Comparison of ENCODE assay signal across 15 mouse cellular contexts in genomic region chr12:112103179-112103578, GRCm38 (mm10). TPM values are rescaled to one million over a fixed set of nuclear protein-coding genes. Genes with fewer than 3 reads are reported as not detected.
"Had no signal": no experiment of that assay in that cellular context is flagged by ENCODE, and none has a peak within 500 bp of the region (broad histone marks: within the 10 kb centered on the region; RNA-seq: fewer than 3 reads in every experiment).

No protein-coding gene starts in this region.

- H3K9me3 ChIP-seq: limb, embryonic 15.5 days; neural tube, embryonic 15.5 days had no signal

- DNase-seq: kidney, adult 8-10 months; kidney, postnatal 36 days; layer of hippocampus, adult 9-11 months; layer of hippocampus, postnatal 36 days; lung, adult 2 months; lung, postnatal 36 days; midbrain, embryonic 14.5 days; thymus, adult 18-20 months; thymus, postnatal 14 days had no signal

- ATAC-seq: lung, postnatal 0 days had no signal

- H3K4me3 ChIP-seq: limb, embryonic 15.5 days; myocyte; neural tube, embryonic 15.5 days had no signal

- H3K9ac ChIP-seq: limb, embryonic 15.5 days; neural tube, embryonic 15.5 days had no signal

- H3K36me3 ChIP-seq: limb, embryonic 15.5 days; neural tube, embryonic 15.5 days had no signal

- H3K4me1 ChIP-seq: neural tube, embryonic 15.5 days had no signal

- H3K27ac ChIP-seq: kidney, postnatal 0 days; limb, embryonic 15.5 days; neural tube, embryonic 15.5 days had no signal

- H3K4me2 ChIP-seq: limb, embryonic 15.5 days; neural tube, embryonic 15.5 days had no signal

RNA-seq across cellular contexts. Expression of gene Aspg, which starts 3.3 kb away (rescaled TPM):
- total RNA-seq: megakaryocyte progenitor cell, adult 5-6 weeks had no signal
- polyA plus RNA-seq: midbrain, embryonic 14.5 days had no signal

RNA-seq across cellular contexts. Expression of gene Kif26a, which starts 42.8 kb away (rescaled TPM):
- total RNA-seq: megakaryocyte progenitor cell, adult 5-6 weeks had no signal
